Mouse (Mus musculus) midbrain, embryonic 10.5 days (tissue): ENCODE data around the gene Tppp. TPM values are rescaled to one million over a fixed set of nuclear protein-coding genes. Genes with fewer than 3 reads are reported as not detected.

Experiments used
- DNase-seq: peaks from one replicate; pipeline ENCODE4 v3.0.0-alpha.2; 2017; ENCODE audit warnings: low spot score
- H3K27ac ChIP-seq: fragments of 300-500 bp; sonication (generic); replicated peaks from 2 replicates; pipeline ENCODE4 v1.5.1; 2016; ENCODE audit warnings: mild to moderate bottlenecking
- H3K27me3 ChIP-seq: fragments of 300-500 bp; sonication (generic); 2 replicates; pipeline ENCODE4 v1.6.1; 2016; ENCODE audit warnings: low read depth, mild to moderate bottlenecking; ENCODE audit not compliant: poor library complexity, severe bottlenecking
- H3K36me3 ChIP-seq: fragments of 300-500 bp; sonication (generic); 2 replicates; pipeline ENCODE4 v1.6.1; 2016; ENCODE audit warnings: mild to moderate bottlenecking, moderate library complexity
- H3K4me1 ChIP-seq: fragments of 300-500 bp; sonication (generic); 2 replicates; pipeline ENCODE4 v1.6.1; 2016
- H3K4me3 ChIP-seq: fragments of 300-500 bp; sonication (generic); 2 replicates; pipeline ENCODE4 v1.5.1; 2016; ENCODE audit warnings: mild to moderate bottlenecking, moderate library complexity
- H3K9me3 ChIP-seq: fragments of 300-500 bp; sonication (generic); replicated peaks from 2 replicates; pipeline ENCODE4 v1.6.1; 2016; ENCODE audit warnings: mild to moderate bottlenecking
- WGBS: fragments of 180-500 bp; shearing (Covaris S2); methylation state at CpG from one replicate; pipeline ENCODE4 v1.1.7; 2016; 5-methylcytosine and 5-hydroxymethylcytosine counted together
- polyA plus RNA-seq: library from polyadenylated mRNA; unstranded; fragments of >200 nt; fragmentation: Nextera tagmentation; extraction: Ambion mirVana; gene quantifications from 2 replicates; pipeline ENCODE4 v1.2.1, GENCODE M21; 2016

The Tppp gene
- 1.00 and 1.9 TPM in 2 replicates for polyA plus RNA-seq

GRCm38 (mm10) chr13:74008948-74009718 lies at the start of gene Tppp:
Gene Tppp (plus strand): TSS chr13:74009407.
- DNase-seq = peak; percentile 83
- Histone ChIP-seq H3K4me1 (peaks cover 23% of the 10 kb centered on the region), H3K9me3 (no peaks in the 10 kb centered on the region), H3K36me3 (no peaks in the 10 kb centered on the region), H3K27ac (peak within 1 kb of the TSS; percentile 70), H3K4me3 (peak within 1 kb of the TSS; percentile 68), H3K27me3 (peaks cover 51% of the 10 kb centered on the region)
- WGBS = under 1% methylated on average over 56 of the region's 56 CpGs

DNA sequence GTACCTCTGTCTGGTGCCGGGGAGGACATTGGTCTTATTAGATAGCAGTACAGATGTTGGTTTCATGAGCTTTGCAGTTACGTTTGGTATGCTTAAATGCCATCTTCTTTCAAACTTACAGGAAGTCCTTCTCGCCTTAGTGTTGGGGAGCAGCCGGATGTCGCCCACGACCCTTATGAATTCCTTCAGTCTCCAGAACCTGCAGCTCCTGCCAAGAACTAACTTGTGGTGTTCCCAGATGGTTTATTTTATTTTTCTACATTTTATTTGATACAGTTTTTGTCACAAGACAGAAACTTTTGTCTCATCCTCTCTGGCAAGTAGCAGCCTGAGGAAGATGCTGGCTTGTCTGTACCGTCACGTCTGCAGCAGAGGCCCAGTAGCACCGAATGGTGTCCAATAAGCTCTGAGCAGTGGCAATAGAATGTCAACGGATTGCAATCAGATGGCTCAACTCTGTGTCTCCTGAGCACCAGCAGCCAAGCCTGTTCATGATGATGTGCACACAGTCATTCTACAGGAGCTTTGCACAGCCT lies 49.0 kb upstream of the Tppp start:
- 91% methylated on average over 10 of the region's 10 CpGs for WGBS
- no peaks in the 10 kb centered on the region for H3K4me1 ChIP-seq
- DNase-seq = no peak
- no peaks in the 10 kb centered on the region for H3K9me3 ChIP-seq
- no peak overlapping the region for H3K4me3 ChIP-seq
- no peak overlapping the region for H3K27ac ChIP-seq
- no peaks in the 10 kb centered on the region for H3K27me3 ChIP-seq
- H3K36me3 ChIP-seq = peaks cover 73% of the 10 kb centered on the region

DNA sequence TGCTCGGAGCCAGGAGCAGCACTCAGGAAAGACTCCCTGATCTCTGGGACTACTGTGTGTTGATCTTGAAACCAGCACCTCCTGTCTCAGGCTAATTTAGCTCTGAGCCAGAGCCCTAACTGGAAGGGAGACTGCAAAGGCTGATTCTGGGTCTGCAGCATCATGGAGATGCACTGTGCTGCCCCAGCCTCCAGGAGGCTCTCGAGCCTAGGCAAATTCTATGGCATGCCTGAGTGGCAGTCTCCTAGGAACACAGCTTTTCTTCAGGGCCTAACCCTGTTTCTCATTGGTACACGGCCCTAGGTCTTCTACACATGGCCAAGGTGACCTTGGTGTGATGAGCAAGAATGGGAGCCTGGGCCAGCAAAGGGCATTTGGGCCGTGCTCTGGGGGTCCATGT lies 48.0 kb upstream of the Tppp start:
- Histone ChIP-seq H3K4me1 (no peaks in the 10 kb centered on the region), H3K36me3 (peaks cover 64% of the 10 kb centered on the region), H3K4me3 (no peak overlapping the region), H3K9me3 (no peaks in the 10 kb centered on the region), H3K27ac (no peak overlapping the region), H3K27me3 (no peaks in the 10 kb centered on the region)
- DNase-seq = no peak
- 79% methylated on average over 4 of the region's 4 CpGs for WGBS

DNA sequence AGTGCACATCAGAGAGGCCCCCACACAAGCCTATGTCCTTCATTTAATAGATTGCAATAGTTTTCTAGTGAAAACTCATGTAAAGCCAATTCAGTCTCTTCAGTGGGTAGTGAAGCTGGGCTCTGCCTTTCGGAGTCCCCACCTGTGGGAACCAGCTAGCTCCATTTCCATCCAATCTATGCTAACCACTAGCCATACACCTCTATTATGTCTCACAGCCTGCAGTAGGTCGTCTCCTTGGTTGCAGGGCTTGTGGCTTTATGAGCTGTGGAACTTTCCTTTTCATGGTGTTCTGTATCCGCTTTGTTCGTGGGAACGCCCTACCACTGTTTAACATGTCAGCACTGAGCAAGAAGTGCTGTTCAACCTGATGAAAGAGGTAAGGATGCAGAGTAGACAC lies 45.7 kb upstream of the Tppp start, which contains the start of gene Zdhhc11:
Gene Zdhhc11 (plus strand): TSS at position 301 of the 400 bp plus-strand sequence.
- no peaks in the 10 kb centered on the region for H3K27me3 ChIP-seq
- H3K9me3 ChIP-seq = no peaks in the 10 kb centered on the region
- H3K4me3 ChIP-seq = no peak within 1 kb of the TSS
- DNase-seq = no peak
- 91% methylated on average over 5 of the region's 5 CpGs for WGBS
- peaks cover 40% of the 10 kb centered on the region for H3K36me3 ChIP-seq
- H3K27ac ChIP-seq = no peak within 1 kb of the TSS
- no peaks in the 10 kb centered on the region for H3K4me1 ChIP-seq

GRCm38 (mm10) chr13:73970545-73971448 lies 38.4 kb upstream of the Tppp start:
- Histone ChIP-seq H3K9me3 (no peaks in the 10 kb centered on the region), H3K36me3 (no peaks in the 10 kb centered on the region), H3K27ac (no peak overlapping the region), H3K4me1 (no peaks in the 10 kb centered on the region), H3K4me3 (no peak overlapping the region), H3K27me3 (no peaks in the 10 kb centered on the region)
- peak; percentile 59 for DNase-seq
- 49% methylated on average over 12 of the region's 12 CpGs for WGBS

DNA sequence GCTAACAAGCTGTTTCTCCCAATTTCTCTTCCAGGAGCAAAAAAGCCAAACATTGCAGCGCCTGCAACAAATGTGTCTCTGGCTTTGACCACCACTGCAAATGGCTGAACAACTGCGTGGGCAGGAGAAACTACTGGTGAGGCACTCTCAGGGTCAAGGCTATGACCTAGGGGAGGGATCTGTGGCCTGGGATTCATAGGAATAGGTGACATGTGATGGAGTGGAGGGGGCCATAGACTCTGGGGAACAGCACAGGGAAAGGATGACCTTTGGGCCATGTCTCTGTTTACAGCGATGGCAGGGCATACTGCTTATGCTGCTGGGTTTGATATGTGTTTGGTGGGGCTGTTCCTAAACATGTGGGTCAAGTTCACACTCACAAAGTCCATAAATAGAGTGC lies 34.7 kb upstream of the Tppp start:
- no peak overlapping the region for H3K4me3 ChIP-seq
- H3K36me3 ChIP-seq = no peaks in the 10 kb centered on the region
- no peaks in the 10 kb centered on the region for H3K9me3 ChIP-seq
- no peaks in the 10 kb centered on the region for H3K4me1 ChIP-seq
- no peak overlapping the region for H3K27ac ChIP-seq
- 92% methylated on average over 3 of the region's 3 CpGs for WGBS
- H3K27me3 ChIP-seq = no peaks in the 10 kb centered on the region
- DNase-seq = no peak

- DNase-seq = no peak
- H3K9me3 ChIP-seq = no peaks in the 10 kb centered on the region
- 86% methylated on average over 5 of the region's 5 CpGs for WGBS
Observed at GRCm38 (mm10) chr13:73976935-73977334, 32.3 kb upstream of the Tppp start.

DNA sequence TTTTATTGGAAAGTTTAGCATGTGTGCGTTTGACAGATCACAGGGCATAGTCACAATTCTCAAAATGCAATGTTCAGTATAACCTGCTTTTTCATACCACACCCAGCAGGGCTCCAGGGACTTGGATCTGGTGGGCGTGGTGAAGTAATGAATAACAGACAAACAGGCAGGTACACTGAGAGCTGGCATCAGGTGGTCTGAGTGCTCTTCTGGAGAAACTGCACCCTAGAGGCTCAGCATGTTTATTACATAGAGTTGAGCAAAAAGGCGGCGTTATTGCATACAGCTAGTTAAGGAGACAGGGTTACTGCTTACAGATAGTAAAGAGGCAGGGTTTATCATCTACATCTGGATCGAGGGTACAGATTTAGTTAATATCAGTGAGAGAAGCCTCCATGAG lies 18.9 kb upstream of the Tppp start:
- Histone ChIP-seq H3K36me3 (no peaks in the 10 kb centered on the region), H3K4me3 (no peak overlapping the region), H3K27ac (no peak overlapping the region), H3K4me1 (no peaks in the 10 kb centered on the region), H3K27me3 (no peaks in the 10 kb centered on the region), H3K9me3 (no peaks in the 10 kb centered on the region)
- no peak for DNase-seq
- 81% methylated on average over 5 of the region's 5 CpGs for WGBS

More at GRCm38 (mm10) chr13:73976935-73977334, 32.3 kb upstream of the Tppp start:
- Histone ChIP-seq H3K27ac (no peak overlapping the region), H3K4me3 (no peak overlapping the region), H3K36me3 (no peaks in the 10 kb centered on the region), H3K4me1 (no peaks in the 10 kb centered on the region), H3K27me3 (no peaks in the 10 kb centered on the region)

DNA sequence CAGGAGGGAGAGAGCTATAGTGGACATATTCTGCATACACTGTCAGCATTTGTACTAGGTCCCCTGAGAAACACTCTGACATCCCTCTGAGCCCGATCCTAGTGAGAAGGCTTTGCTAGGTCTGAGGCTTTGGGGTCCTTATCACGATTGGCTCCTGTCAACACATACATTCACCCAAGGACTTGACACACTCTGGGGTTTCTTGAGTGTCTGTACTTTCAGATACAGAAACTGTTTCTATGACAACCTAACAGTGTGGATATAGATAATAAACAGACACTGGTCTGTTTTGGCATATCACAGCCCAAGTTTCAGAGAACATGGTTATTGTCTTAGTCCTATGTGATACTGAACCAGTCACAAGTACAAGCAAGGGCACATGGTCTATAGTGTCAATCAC lies 18.4 kb upstream of the Tppp start:
- H3K27ac ChIP-seq = no peak overlapping the region
- no peaks in the 10 kb centered on the region for H3K27me3 ChIP-seq
- no peak overlapping the region for H3K4me3 ChIP-seq
- no peaks in the 10 kb centered on the region for H3K9me3 ChIP-seq
- H3K36me3 ChIP-seq = no peaks in the 10 kb centered on the region
- no peak for DNase-seq
- WGBS = 87% methylated on average over 2 of the region's 2 CpGs
- H3K4me1 ChIP-seq = no peaks in the 10 kb centered on the region

- Histone ChIP-seq H3K4me1 (no peaks in the 10 kb centered on the region), H3K27ac (no peak overlapping the region), H3K9me3 (no peaks in the 10 kb centered on the region), H3K36me3 (no peaks in the 10 kb centered on the region), H3K4me3 (no peak overlapping the region), H3K27me3 (no peaks in the 10 kb centered on the region)
- no peak for DNase-seq
- whole genome bisulfite sequencing = 85% methylated on average over 5 of the region's 5 CpGs
Observed at GRCm38 (mm10) chr13:73991267-73991666, 17.9 kb upstream of the Tppp start.

- WGBS = 89% methylated on average over 4 of the region's 4 CpGs
- H3K4me3 ChIP-seq = no peak overlapping the region
- H3K27ac ChIP-seq = no peak overlapping the region
- no peaks in the 10 kb centered on the region for H3K36me3 ChIP-seq
- no peaks in the 10 kb centered on the region for H3K9me3 ChIP-seq
- no peak for DNase-seq
- no peaks in the 10 kb centered on the region for H3K4me1 ChIP-seq
- no peaks in the 10 kb centered on the region for H3K27me3 ChIP-seq
Observed at GRCm38 (mm10) chr13:73996456-73996855, 12.8 kb upstream of the Tppp start.

DNA sequence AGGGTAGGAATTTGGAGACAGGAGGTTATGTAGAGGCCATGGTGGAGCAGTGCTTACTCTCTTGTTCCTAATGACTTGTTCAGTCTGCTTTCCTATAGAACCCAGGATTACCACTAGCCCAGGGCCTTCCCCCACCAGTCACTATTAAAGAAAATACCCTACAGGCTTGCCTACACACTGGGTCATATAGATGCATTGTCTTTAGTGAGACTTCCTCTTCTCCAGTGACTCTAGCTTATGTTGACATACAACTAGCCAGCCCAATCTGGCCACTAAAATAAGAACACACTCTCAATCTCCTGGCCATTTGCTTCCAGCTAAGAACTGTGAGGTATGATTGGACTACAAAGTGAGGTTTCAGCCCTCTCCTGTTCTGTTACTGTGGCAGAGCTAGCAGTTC lies 8.7 kb upstream of the Tppp start:
- H3K27ac ChIP-seq = no peak overlapping the region
- H3K4me1 ChIP-seq = no peaks in the 10 kb centered on the region
- no peaks in the 10 kb centered on the region for H3K27me3 ChIP-seq
- H3K9me3 ChIP-seq = no peaks in the 10 kb centered on the region
- no peak for DNase-seq
- H3K4me3 ChIP-seq = no peak overlapping the region
- no peaks in the 10 kb centered on the region for H3K36me3 ChIP-seq

GRCm38 (mm10) chr13:74000961-74001360 lies 8.2 kb upstream of the Tppp start:
- no peaks in the 10 kb centered on the region for H3K9me3 ChIP-seq
- DNase-seq = no peak
- H3K27me3 ChIP-seq = no peaks in the 10 kb centered on the region
- no peaks in the 10 kb centered on the region for H3K36me3 ChIP-seq
- H3K4me3 ChIP-seq = no peak overlapping the region
- H3K4me1 ChIP-seq = no peaks in the 10 kb centered on the region
- H3K27ac ChIP-seq = no peak overlapping the region
- WGBS = 85% methylated on average over 6 of the region's 6 CpGs
